Mouse (Mus musculus) limb, embryonic 11.5 days (tissue): ENCODE data around the gene Lamc1. TPM values are rescaled to one million over a fixed set of nuclear protein-coding genes. Genes with fewer than 3 reads are reported as not detected.
"Not testable (repeated sequence)": the region's sequence is repeated elsewhere in the genome, so short reads cannot be mapped to it uniquely, and the experiment has no call there.

Experiments
- ATAC-seq: fragments of 200-750 bp; cut with Nextera tagmentation; 2 replicates; pipeline ENCODE4 v1.8.0; 2017; ENCODE audit warnings: low read depth; ENCODE audit not compliant: insufficient number of reproducible peaks, low FRiP score, low TSS enrichment
- DNase-seq: peaks from one replicate; pipeline ENCODE4 v3.0.0-alpha.2; 2015; ENCODE audit warnings: low spot score
- H3K27ac ChIP-seq: fragments of 300-500 bp; sonication (generic); replicated peaks from 2 replicates; pipeline ENCODE4 v1.5.1; 2014; ENCODE audit warnings: low read depth, mild to moderate bottlenecking, low read length
- H3K27me3 ChIP-seq: fragments of 300-500 bp; sonication (generic); 2 replicates; pipeline ENCODE4 v1.6.1; 2014; ENCODE audit warnings: mild to moderate bottlenecking, low read length, mixed read lengths; ENCODE audit not compliant: control insufficient read depth, insufficient read depth
- H3K36me3 ChIP-seq: fragments of 300-500 bp; sonication (generic); 2 replicates; pipeline ENCODE4 v1.6.1; 2014; ENCODE audit warnings: mild to moderate bottlenecking, low read length, moderate library complexity, mixed read lengths; ENCODE audit not compliant: control insufficient read depth, insufficient read depth
- H3K4me1 ChIP-seq: fragments of 300-500 bp; sonication (generic); 2 replicates; pipeline ENCODE4 v1.6.1; 2014; ENCODE audit warnings: low read length, mixed read lengths; ENCODE audit not compliant: control insufficient read depth, insufficient read depth
- H3K4me2 ChIP-seq: fragments of 300-500 bp; sonication (generic); 2 replicates; pipeline ENCODE4 v1.6.1; 2014; ENCODE audit warnings: low read depth, mild to moderate bottlenecking, moderate library complexity; ENCODE audit not compliant: severe bottlenecking
- H3K4me3 ChIP-seq: fragments of 300-500 bp; sonication (generic); 2 replicates; pipeline ENCODE4 v1.5.1; 2014; ENCODE audit warnings: low read depth, low read length
- H3K9ac ChIP-seq: fragments of 300-500 bp; sonication (generic); 2 replicates; pipeline ENCODE4 v1.6.1; 2014; ENCODE audit warnings: mild to moderate bottlenecking, low read length
- H3K9me3 ChIP-seq: fragments of 300-500 bp; sonication (generic); 2 replicates; pipeline ENCODE4 v1.6.1; 2016; ENCODE audit warnings: low read length; ENCODE audit not compliant: control insufficient read depth
- WGBS: fragments of 180-500 bp; shearing (Covaris S2); extraction: QIAGEN DNeasy Blood & Tissue Kit; methylation state at CpG from one replicate; pipeline ENCODE4 v1.1.7; 2014; 5-methylcytosine and 5-hydroxymethylcytosine counted together
- polyA plus RNA-seq: library from polyadenylated mRNA; unstranded; fragments of >200 nt; fragmentation: Nextera tagmentation; extraction: Ambion mirVana; gene quantifications from 2 replicates; pipeline ENCODE4 v1.2.1, GENCODE M21; 2014

The Lamc1 gene
- polyA plus RNA-seq, 1 experiment from 2014 or later = 29.9 TPM

DNA sequence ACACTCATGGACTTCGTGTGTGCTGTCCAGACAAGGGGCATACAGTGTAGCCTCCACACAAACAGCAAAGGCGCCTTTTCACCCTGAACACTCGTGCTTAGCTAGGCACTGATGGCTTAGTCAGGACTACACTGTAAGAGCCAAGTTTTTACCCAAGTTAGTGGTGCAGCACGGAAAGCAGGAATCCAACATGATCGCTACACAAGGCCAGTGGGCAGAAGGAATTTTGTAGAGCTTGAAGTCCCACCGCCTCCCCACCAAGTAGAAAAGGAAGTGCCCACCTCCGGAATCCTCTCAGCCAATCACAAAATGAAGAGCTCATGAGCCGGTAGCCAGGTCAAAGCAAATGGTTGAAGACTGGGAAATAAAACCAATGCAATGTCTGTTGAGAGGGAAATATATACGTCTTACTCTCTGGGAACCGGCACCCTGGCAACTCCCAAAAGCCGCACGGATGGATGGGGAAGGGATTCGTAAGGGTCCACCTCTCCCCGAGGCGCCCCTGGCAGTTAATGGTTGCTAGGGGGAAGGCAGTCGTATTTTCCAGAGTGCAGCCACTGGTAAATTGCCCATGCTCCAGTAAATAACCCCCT is 13.2 kb upstream of the Lamc1 start:
- 67% methylated on average over 16 of the region's 16 CpGs for WGBS
- Histone ChIP-seq H3K4me3 (no peak overlapping the region), H3K4me2 (no peak overlapping the region), H3K4me1 (no peaks in the 10 kb centered on the region), H3K9me3 (no peaks in the 10 kb centered on the region), H3K36me3 (no peaks in the 10 kb centered on the region), H3K27ac (no peak overlapping the region), H3K9ac (no peak overlapping the region), H3K27me3 (no peaks in the 10 kb centered on the region)
- ATAC-seq (no peak), DNase-seq (no peak)

DNA sequence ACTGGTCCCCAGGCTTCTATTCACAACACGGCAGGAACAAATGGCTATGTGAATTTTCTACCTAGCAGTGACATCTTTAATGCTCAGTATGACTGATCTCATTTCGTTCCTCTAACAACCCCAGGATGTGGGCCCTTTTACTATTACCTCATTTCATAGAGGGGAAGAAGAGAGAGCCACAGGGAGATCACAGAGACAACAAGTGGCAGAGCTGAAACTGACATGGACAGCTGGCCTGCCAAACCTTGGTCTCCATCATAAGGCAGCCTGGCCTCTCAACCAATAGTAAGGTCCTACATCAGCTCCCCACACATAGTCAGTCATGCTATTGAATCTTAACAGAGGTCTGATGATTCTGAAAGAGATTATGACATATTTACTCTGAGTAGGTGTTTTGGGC is 12.4 kb upstream of the Lamc1 start:
- Histone ChIP-seq H3K9ac (no peak overlapping the region), H3K9me3 (no peaks in the 10 kb centered on the region), H3K4me1 (no peaks in the 10 kb centered on the region), H3K4me2 (no peak overlapping the region), H3K27me3 (no peaks in the 10 kb centered on the region), H3K36me3 (no peaks in the 10 kb centered on the region), H3K4me3 (no peak overlapping the region), H3K27ac (no peak overlapping the region)
- WGBS = 82% methylated on average over 2 of the region's 2 CpGs
- ATAC-seq (no peak), DNase-seq (no peak)

DNA sequence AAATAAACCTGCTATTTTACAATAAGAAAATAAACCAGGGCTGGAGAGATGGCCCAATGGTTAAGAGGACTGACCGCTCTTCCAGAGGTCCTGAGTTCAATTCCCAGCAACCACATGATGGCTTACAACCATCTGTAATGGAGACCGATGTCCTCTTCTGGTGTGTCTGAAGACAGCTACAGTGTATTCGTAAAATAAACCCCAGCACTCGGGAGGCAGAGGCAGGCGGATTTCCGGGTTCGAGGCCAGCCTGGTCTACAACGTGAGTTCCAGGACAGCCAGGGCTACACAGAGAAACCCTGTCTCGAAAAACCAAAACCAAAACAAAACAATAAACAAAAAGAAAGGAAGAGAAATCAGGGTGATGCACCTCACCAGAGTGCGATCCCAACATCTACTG is 2.9 kb upstream of the Lamc1 start:
- not testable (repeated sequence) for H3K27me3 ChIP-seq, ATAC-seq, H3K36me3 ChIP-seq, H3K4me3 ChIP-seq, DNase-seq, H3K9me3 ChIP-seq, H3K9ac ChIP-seq, H3K4me2 ChIP-seq, H3K4me1 ChIP-seq, H3K27ac ChIP-seq
- WGBS = 91% methylated on average over 10 of the region's 10 CpGs

DNA sequence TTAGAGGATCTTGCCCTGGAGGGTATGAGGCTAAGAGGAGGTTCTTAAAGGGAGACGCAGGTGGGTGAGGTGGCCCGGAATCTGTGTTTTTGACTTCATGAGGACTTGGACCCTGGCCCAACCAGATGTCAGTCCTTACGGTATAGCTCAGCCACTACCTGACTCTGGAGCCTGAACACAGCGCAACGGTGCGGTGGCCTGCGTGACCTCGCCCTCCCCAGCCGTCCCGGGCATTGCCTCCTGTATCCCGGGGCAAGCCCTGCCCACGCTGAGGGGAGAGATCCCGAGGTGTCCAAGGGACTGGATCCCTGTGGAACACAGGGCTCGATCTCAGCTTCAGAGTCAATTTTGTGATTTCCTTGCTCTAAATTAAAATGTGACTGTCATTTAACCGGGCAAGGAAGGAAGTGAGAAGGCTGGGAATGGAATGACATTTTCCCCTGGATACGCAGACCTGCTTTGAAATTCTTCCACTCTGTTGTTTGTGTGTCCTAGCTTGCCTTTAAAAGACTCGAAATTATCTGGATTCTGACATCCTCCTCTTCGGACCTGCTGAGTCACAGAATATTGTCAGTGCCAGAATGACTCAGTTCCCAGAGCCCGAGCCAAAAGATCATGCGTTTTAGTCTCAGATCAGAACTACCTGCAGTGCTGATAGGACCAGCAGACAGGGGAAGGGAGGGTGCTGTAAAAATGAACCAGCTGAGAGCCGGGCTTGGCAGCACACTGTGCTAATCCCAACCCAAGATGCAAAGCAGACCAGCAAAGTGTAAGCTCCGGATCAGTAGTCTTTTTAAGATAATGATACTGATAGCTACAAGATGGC is 923 bp upstream of the Lamc1 start:
- H3K9ac ChIP-seq = peak overlapping the region; percentile 3
- no peaks in the 10 kb centered on the region for H3K27me3 ChIP-seq
- H3K4me1 ChIP-seq = 0 out of 2 replicates have a peak, but pooled peaks cover 8% of the 10 kb centered on the region
- peak overlapping the region; percentile 93 for H3K4me2 ChIP-seq
- H3K27ac ChIP-seq = no peak overlapping the region; the same call in 1 of the 2 replicates
- peak overlapping the region; percentile 70 for H3K4me3 ChIP-seq
- no peaks in the 10 kb centered on the region for H3K36me3 ChIP-seq
- 8% methylated on average over 22 of the region's 22 CpGs for WGBS
- ATAC-seq (peak; percentile 59; the same call in 1 of the 2 replicates), DNase-seq (no peak)
- no peaks in the 10 kb centered on the region for H3K9me3 ChIP-seq

DNA sequence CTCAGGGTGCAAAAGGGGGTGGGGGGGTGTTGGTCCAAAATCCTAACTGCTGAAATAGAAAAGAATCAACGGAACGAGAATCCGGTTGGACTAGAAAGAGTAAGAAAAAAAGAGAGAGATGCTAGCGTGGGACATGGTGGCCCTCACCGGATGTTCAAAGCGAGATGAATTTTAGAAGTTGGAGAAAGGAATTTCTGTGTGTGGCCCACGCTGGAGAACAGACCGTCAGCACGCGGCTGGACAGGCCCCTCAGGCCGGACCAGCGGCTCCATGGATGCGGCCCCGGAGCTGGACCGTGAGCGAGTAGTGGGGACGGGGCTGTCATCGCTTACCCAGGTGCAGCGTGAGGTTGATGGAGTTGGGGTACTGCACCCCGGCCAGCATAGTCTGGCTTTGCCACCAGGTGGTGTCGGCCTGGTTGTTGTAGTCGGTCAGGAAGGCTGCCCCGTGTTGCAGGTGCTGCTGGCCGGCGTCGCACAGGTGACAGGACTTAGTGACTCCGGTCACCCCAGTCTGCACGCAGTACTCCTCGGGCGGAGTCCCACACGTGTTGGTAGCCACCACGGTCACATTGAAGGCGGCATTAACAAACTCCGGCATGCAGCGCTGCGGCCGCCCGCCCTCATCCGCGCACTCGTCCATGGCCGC is 666 bp downstream of the Lamc1 start:
- H3K4me3 ChIP-seq = peak overlapping the region; percentile 70
- H3K36me3 ChIP-seq = no peaks in the 10 kb centered on the region
- DNase-seq (peak; percentile 81), ATAC-seq (peak; percentile 52)
- no peaks in the 10 kb centered on the region for H3K9me3 ChIP-seq
- H3K27ac ChIP-seq = peak overlapping the region; percentile 73; the same call in 1 of the 2 replicates
- no peaks in the 10 kb centered on the region for H3K27me3 ChIP-seq
- H3K4me2 ChIP-seq = peak overlapping the region; percentile 93
- H3K9ac ChIP-seq = peak overlapping the region; percentile 84
- 0 out of 2 replicates have a peak, but pooled peaks cover 8% of the 10 kb centered on the region for H3K4me1 ChIP-seq
- WGBS = under 1% methylated on average over 42 of the region's 42 CpGs

DNA sequence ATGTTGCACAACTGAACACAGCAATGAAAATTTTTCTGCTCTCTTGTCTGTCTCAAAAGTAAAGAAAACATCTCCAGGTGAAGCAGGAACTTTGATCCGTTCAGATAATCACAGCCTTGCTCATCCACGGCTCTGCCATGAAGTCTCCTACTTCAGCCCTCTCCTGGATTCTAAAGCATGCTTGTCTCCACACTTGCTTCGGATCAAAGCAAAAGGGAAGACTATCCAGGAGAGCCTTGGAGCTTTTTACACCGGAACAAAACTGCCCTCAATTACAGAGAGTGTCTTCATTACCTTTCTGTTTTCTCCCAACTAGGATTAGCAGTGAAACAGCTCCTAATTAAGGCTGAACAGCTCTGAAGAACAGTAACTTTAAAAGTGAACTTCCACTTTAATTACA is 1.4 kb downstream of the Lamc1 start:
- DNase-seq (no peak), ATAC-seq (no peak)
- no peaks in the 10 kb centered on the region for H3K36me3 ChIP-seq
- WGBS = 2% methylated on average over 4 of the region's 4 CpGs
- peak overlapping the region; percentile 70 for H3K4me3 ChIP-seq
- peak overlapping the region; percentile 93 for H3K4me2 ChIP-seq
- no peak overlapping the region for H3K27ac ChIP-seq
- H3K4me1 ChIP-seq = 0 out of 2 replicates have a peak, but pooled peaks cover 8% of the 10 kb centered on the region
- H3K9ac ChIP-seq = peak overlapping the region; percentile 27; the same call in 1 of the 2 replicates
- no peaks in the 10 kb centered on the region for H3K9me3 ChIP-seq
- H3K27me3 ChIP-seq = no peaks in the 10 kb centered on the region

DNA sequence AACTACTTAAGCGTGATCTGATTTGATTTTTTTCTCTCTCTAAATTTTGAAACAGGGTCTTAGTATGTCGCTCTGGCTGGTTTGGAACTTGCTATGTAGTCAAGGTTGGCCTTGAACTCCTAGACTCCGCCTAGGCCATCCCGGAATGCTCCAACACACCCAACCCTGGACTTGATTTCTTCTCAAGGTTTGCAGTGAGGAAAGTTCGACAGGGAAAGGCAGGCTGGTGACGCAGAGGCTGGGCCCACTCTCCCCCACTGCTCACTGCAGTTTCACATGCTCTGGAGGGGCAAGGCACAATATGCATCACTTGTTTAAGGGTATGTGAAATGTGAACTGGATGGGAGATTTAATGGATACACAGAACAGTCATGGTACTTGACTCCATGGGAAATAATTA is 3.3 kb downstream of the Lamc1 start:
- DNase-seq (no peak), ATAC-seq (no peak)
- H3K36me3 ChIP-seq = no peaks in the 10 kb centered on the region
- no peaks in the 10 kb centered on the region for H3K9me3 ChIP-seq
- H3K27me3 ChIP-seq = no peaks in the 10 kb centered on the region
- H3K4me1 ChIP-seq = 0 out of 2 replicates have a peak, but pooled peaks cover 8% of the 10 kb centered on the region
- no peak overlapping the region for H3K9ac ChIP-seq
- no peak overlapping the region for H3K4me3 ChIP-seq
- no peak overlapping the region for H3K4me2 ChIP-seq
- WGBS = 88% methylated on average over 6 of the region's 6 CpGs
- H3K27ac ChIP-seq = no peak overlapping the region

DNA sequence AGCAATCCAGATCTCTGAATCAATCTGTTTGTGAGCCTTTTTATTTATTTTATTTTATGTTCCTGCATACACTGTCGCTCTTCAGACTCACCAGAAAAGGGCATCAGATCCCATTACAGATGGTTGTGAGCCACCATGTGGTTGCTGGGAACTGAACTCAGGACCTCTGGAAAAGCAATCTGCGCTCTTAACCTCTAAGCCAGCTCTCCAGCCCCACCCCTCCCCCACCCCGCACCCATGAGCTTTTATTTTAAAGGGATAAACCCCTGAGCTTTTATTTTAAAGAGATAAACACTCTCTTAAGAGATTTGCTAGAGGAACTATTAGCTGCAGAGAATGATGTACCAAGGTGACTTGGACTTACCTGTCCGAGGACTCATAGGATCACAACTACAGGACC is 5.5 kb downstream of the Lamc1 start:
- no peak overlapping the region for H3K4me3 ChIP-seq
- H3K36me3 ChIP-seq = no peaks in the 10 kb centered on the region
- ATAC-seq (no peak), DNase-seq (no peak)
- no peak overlapping the region for H3K27ac ChIP-seq
- no peak overlapping the region for H3K4me2 ChIP-seq
- WGBS = 87% methylated on average over 4 of the region's 4 CpGs
- no peaks in the 10 kb centered on the region for H3K27me3 ChIP-seq
- 0 out of 2 replicates have a peak, but pooled peaks cover 5% of the 10 kb centered on the region for H3K4me1 ChIP-seq
- no peaks in the 10 kb centered on the region for H3K9me3 ChIP-seq
- no peak overlapping the region for H3K9ac ChIP-seq
